Mouse (Mus musculus) olfactory bulb, adult 2 months (tissue): ENCODE results near the gene Col2a1.

Source experiments
- CTCF ChIP-seq: fragments of 200-500 bp; IDR thresholded peaks from 2 replicates; pipeline ENCODE4 v1.5.1; 2012; ENCODE audit warnings: low read depth, mild to moderate bottlenecking, low read length, moderate library complexity; ENCODE audit not compliant: insufficient read depth
- POLR2A ChIP-seq: fragments of 200-500 bp; IDR thresholded peaks from 2 replicates; pipeline ENCODE4 v1.6.1; 2012; ENCODE audit warnings: mild to moderate bottlenecking, low read depth, low read length, moderate library complexity; ENCODE audit not compliant: insufficient read depth

DNA sequence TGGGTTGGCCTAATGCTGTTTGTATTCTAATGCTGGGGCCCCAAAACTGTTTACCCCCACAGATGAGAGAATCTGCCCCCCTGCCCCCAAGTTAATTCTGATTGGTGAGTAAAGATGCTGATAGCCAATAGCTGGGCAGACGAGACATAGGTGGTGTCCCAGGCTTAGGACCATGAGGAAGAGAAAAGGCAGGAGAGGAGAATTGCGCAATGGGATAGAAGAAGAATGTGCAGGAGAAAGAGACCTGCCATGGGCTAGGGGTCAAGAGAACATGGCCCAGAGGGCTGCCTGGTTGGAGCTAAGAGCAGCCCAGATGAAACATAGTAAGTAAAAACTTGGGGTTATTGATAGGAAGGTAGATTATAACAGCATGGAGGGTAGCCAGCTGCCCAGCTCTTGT lies 64.4 kb downstream of the Col2a1 start:
- no peak for TF ChIP-seq CTCF
- no peak for TF ChIP-seq POLR2A
